Mouse (Mus musculus) ES-E14 (cell line): Measurements from ENCODE around the gene Tra2a. TPM values are rescaled to one million over a fixed set of nuclear protein-coding genes. Genes with fewer than 3 reads are reported as not detected.

Source experiments
- DNase-seq: peaks from one replicate; pipeline ENCODE4 v3.0.0-alpha.2; 2013; ENCODE audit warnings: low read depth, low spot score
- H3K27ac ChIP-seq: 2 replicates; pipeline ENCODE4 v1.5.1; 2012; ENCODE audit warnings: low read depth, mild to moderate bottlenecking, low read length, moderate library complexity, mixed read lengths; ENCODE audit not compliant: poor library complexity, insufficient read depth, severe bottlenecking
- H3K36me3 ChIP-seq: 2 replicates; pipeline ENCODE4 v1.6.1; 2012; ENCODE audit warnings: mild to moderate bottlenecking, low read length, moderate library complexity, mixed read lengths; ENCODE audit not compliant: control insufficient read depth, poor library complexity, insufficient read depth, severe bottlenecking
- H3K4me1 ChIP-seq, 2 experiments: fragments of 150-350 bp in 1 of 2; sonication (generic) in 1 of 2; 2 replicates each; pipeline ENCODE4 v1.6.1; 2012; ENCODE audit warnings: low read length in 2 of 2, mild to moderate bottlenecking in 1 of 2, mixed read lengths in 1 of 2; ENCODE audit not compliant: control insufficient read depth in 2 of 2, insufficient read depth in 2 of 2, poor library complexity in 1 of 2
- H3K4me3 ChIP-seq, 2 experiments: fragments of 150-350 bp in 1 of 2; sonication (generic) in 1 of 2; 2 replicates each; pipeline ENCODE4 v1.5.1; 2012; ENCODE audit warnings: low read length in 2 of 2, low read depth in 1 of 2, mild to moderate bottlenecking in 1 of 2, mixed read lengths in 1 of 2; ENCODE audit not compliant: insufficient read depth in 1 of 2, poor library complexity in 1 of 2, severe bottlenecking in 1 of 2
- H3K9ac ChIP-seq: 2 replicates; pipeline ENCODE4 v1.6.1; 2012; ENCODE audit warnings: low read depth, mild to moderate bottlenecking, low read length, mixed read lengths; ENCODE audit not compliant: poor library complexity, insufficient read depth, severe bottlenecking
- H3K9me3 ChIP-seq: fragments of 150-350 bp; sonication (generic); 2 replicates; pipeline ENCODE4 v1.6.1; 2012; ENCODE audit warnings: low read depth, mild to moderate bottlenecking, low read length; ENCODE audit not compliant: control insufficient read depth, insufficient read depth
- CHD2 ChIP-seq: IDR thresholded peaks from 2 replicates; pipeline ENCODE4 v1.6.1; 2014; ENCODE audit warnings: mild to moderate bottlenecking, low read depth, low read length, inconsistent platforms
- HCFC1 ChIP-seq: IDR thresholded peaks from 2 replicates; pipeline ENCODE4 v1.6.1; 2012; ENCODE audit warnings: low read length, inconsistent platforms, borderline replicate concordance; ENCODE audit not compliant: insufficient read depth
- MAFK ChIP-seq: IDR thresholded peaks from 2 replicates; pipeline ENCODE4 v1.6.1; 2014; ENCODE audit warnings: mild to moderate bottlenecking, low read depth, low read length, inconsistent platforms; ENCODE audit not compliant: insufficient read depth
- ZC3H11A ChIP-seq: IDR thresholded peaks from 2 replicates; pipeline ENCODE4 v1.6.1; 2012; ENCODE audit warnings: low read depth, mild to moderate bottlenecking, inconsistent platforms, low read length, borderline replicate concordance
- ZNF384 ChIP-seq: IDR thresholded peaks from 2 replicates; pipeline ENCODE4 v1.6.1; 2012; ENCODE audit warnings: low read depth, low read length, inconsistent platforms
- in situ Hi-C, 2 experiments: fragments of 600-800 bp; cut with MboI; formaldehyde crosslinking; loops; one replicate each; pipeline ENCODE4 v1.15.1; 2025; ENCODE audit warnings: low sequenced_read_pairs in 2 of 2, inconsistent platforms in 1 of 2; ENCODE audit not compliant: unreplicated experiment in 2 of 2
- total RNA-seq: library from RNA; depleted of rRNA; stranded (reverse); fragments of 300-350 nt; gene quantifications from 2 replicates; pipeline ENCODE4 v1.2.3, GENCODE M21; 2012

Tra2a gene
- total RNA-seq, 1 experiment: 136 TPM

- Histone ChIP-seq H3K27ac (peak overlapping the region; percentile 86), H3K4me1 (peaks cover 2 to 18% of the 10 kb centered on the region in 2 experiments), H3K4me3 (peak overlapping the region; percentile 83 to 99), H3K9ac (peak overlapping the region; percentile 95), H3K9me3 (no peaks in the 10 kb centered on the region), H3K36me3 (peaks cover 4% of the 10 kb centered on the region; the same call in 1 of the 2 replicates)
- in situ Hi-C loops: no loop called here
- TF ChIP-seq HCFC1: no peak
- TF ChIP-seq ZC3H11A: no peak
- no peak for TF ChIP-seq CHD2
- TF ChIP-seq MAFK: no peak
- TF ChIP-seq ZNF384: no peak
- no peak for DNase-seq
These were observed 569 bp downstream of the Tra2a start for GRCm38 (mm10) chr6:49263081-49263846.

GRCm38 (mm10) chr6:49262421-49262820, 1.4 kb downstream of the Tra2a start:
- no peak overlapping the region; the same call in 1 of the 2 replicates for H3K9ac ChIP-seq
- no peaks in the 10 kb centered on the region for H3K9me3 ChIP-seq
- in situ Hi-C loops: no loop called here
- H3K36me3 ChIP-seq: peaks cover 4% of the 10 kb centered on the region; the same call in 1 of the 2 replicates
- no peak for DNase-seq
- H3K27ac ChIP-seq: no peak overlapping the region
- TF ChIP-seq CHD2 (no peak), MAFK (no peak)
- H3K4me3 ChIP-seq: peak overlapping the region; percentile 83 to 99
- peaks cover 2 to 18% of the 10 kb centered on the region in 2 experiments for H3K4me1 ChIP-seq

- Histone ChIP-seq H3K36me3 (peaks cover 4% of the 10 kb centered on the region; the same call in 1 of the 2 replicates), H3K9ac (no peak overlapping the region; the same call in 1 of the 2 replicates), H3K4me3 (peak overlapping the region in 1 of 2 experiments; percentile 49; a peak in 2 of 4 replicates), H3K4me1 (peaks cover 2 to 20% of the 10 kb centered on the region in 2 experiments; a peak in 3 of 4 replicates), H3K27ac (no peak overlapping the region; the same call in 1 of the 2 replicates), H3K9me3 (no peaks in the 10 kb centered on the region)
- in situ Hi-C loops: no loop called here
- DNase-seq: peak; percentile 80
- TF ChIP-seq CHD2: 0 out of 2 replicates have a peak, but pooled peaks have one; percentile 10
- no peak for TF ChIP-seq MAFK
These were observed 4.1 kb downstream of the Tra2a start for GRCm38 (mm10) chr6:49259711-49260110.

GRCm38 (mm10) chr6:49257880-49258279, 6.0 kb downstream of the Tra2a start:
- peaks cover 2 to 20% of the 10 kb centered on the region in 2 experiments; a peak in 3 of 4 replicates for H3K4me1 ChIP-seq
- no peak overlapping the region for H3K9ac ChIP-seq
- TF ChIP-seq ZNF384: no peak
- H3K9me3 ChIP-seq: no peaks in the 10 kb centered on the region
- no peak for DNase-seq
- in situ Hi-C loops: no loop called here
- no peak overlapping the region for H3K4me3 ChIP-seq
- peaks cover 4% of the 10 kb centered on the region; the same call in 1 of the 2 replicates for H3K36me3 ChIP-seq
- no peak overlapping the region for H3K27ac ChIP-seq

GRCm38 (mm10) chr6:49252207-49252606, 11.6 kb downstream of the Tra2a start:
- in situ Hi-C loops: no loop called here
- Histone ChIP-seq H3K4me3 (no peak overlapping the region), H3K9me3 (no peaks in the 10 kb centered on the region), H3K9ac (no peak overlapping the region; the same call in 1 of the 2 replicates), H3K27ac (no peak overlapping the region), H3K4me1 (peaks cover 0 to 7% of the 10 kb centered on the region in 2 experiments; a peak in 2 of 4 replicates), H3K36me3 (peaks cover 16% of the 10 kb centered on the region)
- no peak for DNase-seq
- TF ChIP-seq ZC3H11A: no peak
